Mouse (Mus musculus) left cerebral cortex, postnatal 4 days (tissue): ENCODE measurements around the gene Pde1c. TPM values are rescaled to one million over a fixed set of nuclear protein-coding genes. Genes with fewer than 3 reads are reported as not detected.
A peak's percentile ranks its signal among the peaks of the same experiment; 100 is the strongest.
"Not testable (repeated sequence)": the region's sequence is repeated elsewhere in the genome, so short reads cannot be mapped to it uniquely, and the experiment has no call there.

ENCODE experiments used
- DNase-seq: peaks from one replicate; pipeline ENCODE4 v3.0.0-alpha.2; 2022
- intact Hi-C: fragments of 180-260 bp; cut with DNase I; formaldehyde crosslinking; loops from one replicate; pipeline ENCODE4 v1.15.1; 2025
- total RNA-seq, 2 experiments: library from RNA; stranded (reverse); gene quantifications; 2 replicates each; pipeline ENCODE4 v1.2.3; 2021

Gene Pde1c
- total RNA-seq = 1 to 10 TPM; 7.6 to 8.4 TPM

DNA sequence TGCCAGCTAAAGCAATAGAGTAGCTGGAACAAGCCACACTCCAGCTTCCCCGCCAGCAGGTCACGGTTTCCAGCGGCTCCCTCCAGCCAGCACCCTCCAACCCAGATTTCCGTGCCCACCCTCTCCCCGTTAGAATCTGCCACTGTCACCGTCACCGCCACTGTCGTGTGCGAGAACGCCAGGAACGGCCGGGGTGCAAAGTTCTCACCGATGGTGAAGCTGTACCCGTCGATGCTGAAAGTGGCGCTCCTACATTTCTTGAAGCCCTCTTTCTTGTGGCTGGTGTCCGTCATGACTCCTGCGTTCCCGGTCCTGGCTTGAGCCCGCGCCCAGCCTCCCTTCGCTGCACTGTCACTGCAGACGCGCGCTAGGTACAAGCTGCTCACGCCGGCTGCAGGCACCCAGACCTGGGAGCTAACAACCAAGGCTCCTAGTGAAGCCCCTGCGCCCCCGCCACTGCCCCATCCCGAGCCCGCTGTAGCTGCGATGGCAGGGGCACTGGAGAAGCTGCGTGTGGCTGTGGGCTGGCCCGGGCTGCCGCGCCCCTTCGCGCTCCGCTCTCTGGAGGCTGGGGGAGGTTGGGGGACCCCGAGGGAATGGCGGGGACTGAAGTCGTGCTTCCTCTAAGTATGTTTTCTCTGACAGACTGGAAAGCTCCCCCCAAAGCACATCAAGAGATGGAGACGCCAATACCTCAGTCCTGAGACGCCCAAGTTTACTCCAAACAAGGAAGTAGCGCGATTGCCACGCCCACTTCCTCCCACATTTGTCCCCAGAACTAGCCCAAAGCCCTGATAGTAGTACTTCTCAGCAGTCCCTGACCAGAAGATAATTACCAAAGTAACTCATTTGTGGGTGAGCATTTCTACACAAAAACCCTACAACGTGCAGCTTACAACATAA is at the start of gene Pde1c:
Pde1c (minus strand) TSS at position 634 of the 903 bp plus-strand sequence.
- intact Hi-C loops = no loop called here
- peak; percentile 31 for DNase-seq

DNA sequence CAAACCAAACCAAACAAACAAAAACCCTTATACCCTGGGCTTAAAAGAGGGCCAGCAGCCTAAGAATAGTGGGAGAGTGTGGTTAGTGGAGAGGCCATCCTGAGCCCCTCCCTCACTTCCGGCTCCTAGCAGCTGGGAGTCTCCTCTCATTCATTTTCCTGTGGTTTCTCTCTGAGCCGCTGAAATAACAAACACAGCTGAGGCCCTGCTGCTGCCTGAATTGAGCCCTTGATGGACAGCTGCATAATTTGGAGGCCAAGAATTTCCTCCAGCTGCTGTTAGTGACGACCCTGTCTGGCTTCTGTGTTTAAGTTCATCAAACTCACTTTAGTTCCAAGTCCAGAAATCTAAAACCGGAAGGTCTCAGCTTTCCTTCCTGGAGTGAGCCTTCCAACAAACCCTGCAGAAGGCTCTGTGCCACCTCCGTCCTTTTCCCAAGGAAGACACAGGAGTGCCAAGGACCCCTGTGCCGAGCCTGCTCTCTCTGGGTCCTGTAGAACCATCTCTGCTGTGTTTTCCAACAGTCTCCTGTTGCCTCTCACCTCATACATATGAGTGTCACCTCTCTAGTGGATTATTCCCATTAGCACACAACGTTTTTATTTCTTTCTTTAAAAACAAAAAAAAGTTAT is 48.2 kb upstream of the Pde1c start:
- peak; percentile 13 for DNase-seq

DNA sequence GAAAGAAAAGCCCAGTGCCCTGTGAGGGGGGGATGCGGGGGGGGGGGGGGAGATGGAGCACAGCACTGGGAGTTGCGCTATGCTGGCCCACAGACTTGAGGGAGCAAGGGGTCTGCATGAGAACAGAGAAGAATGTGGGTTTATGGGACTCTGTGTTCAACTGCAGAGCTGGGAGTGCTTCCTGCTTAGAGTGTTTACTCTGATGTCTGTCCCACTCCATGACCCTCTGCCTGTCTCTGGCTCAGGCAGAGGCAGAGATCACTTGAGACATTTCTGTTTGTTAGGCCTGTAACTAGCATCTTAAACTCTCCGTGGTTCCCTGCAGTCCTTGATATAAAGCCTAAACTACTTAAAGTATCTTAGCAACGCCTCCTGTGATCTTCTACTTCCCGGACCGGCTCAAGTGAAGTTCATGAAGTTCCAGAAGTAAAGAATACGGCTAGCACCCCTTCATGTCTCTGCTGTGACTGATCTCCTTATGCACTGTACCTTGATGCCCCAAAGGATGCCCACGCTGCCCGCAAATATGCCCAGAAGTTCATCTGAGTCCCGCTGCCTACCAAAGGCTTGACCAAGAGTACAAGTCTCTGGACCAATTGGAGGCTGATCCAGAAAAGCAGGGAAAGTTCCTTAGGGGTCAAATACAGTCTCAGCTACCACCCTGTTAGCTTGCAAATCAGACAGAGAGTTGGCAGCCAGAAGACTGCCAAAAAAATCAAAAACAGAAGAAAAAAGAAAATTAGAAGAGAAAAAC is 47.5 kb upstream of the Pde1c start:
- no peak for DNase-seq
- intact Hi-C loops = no loop called here

More for the DNA sequence above, 48.2 kb upstream of the Pde1c start:
- intact Hi-C loops = no loop called here

- DNase-seq = not testable (repeated sequence)
- intact Hi-C loops = loop anchor here (2.0 kb wide), 2 partner anchors 131 to 543 kb away; no protein-coding TSS in a partner anchor
Observed at GRCm38 (mm10) chr6:56609529-56609928, 40.6 kb upstream of the Pde1c start.

DNA sequence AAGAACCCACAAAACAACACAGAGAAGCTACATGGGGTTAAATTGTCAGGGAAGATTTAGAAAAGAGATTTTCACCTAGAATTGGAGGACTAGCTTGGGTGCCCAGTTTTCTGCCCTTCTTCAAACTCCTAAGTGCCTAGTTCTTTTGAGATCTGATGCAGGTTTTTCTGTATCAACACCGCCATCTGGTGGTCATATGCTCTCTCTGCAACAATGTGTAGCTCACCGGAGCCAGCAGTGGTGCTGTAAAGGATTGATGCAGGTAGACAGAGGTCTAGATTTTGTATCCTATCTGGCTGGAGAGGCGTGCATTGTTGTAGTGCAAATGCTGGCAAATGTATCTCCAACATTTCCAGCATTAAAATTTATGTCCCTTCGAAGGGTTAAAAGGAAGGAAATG is 39.4 kb upstream of the Pde1c start:
- intact Hi-C loops = loop anchor here (2.0 kb wide), 2 partner anchors 129 to 541 kb away; no protein-coding TSS in a partner anchor
- peak; percentile 66 for DNase-seq

- intact Hi-C loops = no loop called here
Observed at GRCm38 (mm10) chr6:56579568-56579967, 10.7 kb upstream of the Pde1c start.

GRCm38 (mm10) chr6:56560891-56561290 is 8.0 kb downstream of the Pde1c start:
- intact Hi-C loops = no loop called here
- DNase-seq = peak; percentile 61

More at GRCm38 (mm10) chr6:56579568-56579967, 10.7 kb upstream of the Pde1c start:
- DNase-seq = no peak

GRCm38 (mm10) chr6:56560474-56560888 is 8.4 kb downstream of the Pde1c start:
- intact Hi-C loops = no loop called here
- peak; percentile 98 for DNase-seq

- intact Hi-C loops = no loop called here
- peak; percentile 21 for DNase-seq
Observed at GRCm38 (mm10) chr6:56558711-56559110, 10.2 kb downstream of the Pde1c start.

GRCm38 (mm10) chr6:56555848-56556247 is 13.1 kb downstream of the Pde1c start:
- intact Hi-C loops = no loop called here
- no peak for DNase-seq

DNA sequence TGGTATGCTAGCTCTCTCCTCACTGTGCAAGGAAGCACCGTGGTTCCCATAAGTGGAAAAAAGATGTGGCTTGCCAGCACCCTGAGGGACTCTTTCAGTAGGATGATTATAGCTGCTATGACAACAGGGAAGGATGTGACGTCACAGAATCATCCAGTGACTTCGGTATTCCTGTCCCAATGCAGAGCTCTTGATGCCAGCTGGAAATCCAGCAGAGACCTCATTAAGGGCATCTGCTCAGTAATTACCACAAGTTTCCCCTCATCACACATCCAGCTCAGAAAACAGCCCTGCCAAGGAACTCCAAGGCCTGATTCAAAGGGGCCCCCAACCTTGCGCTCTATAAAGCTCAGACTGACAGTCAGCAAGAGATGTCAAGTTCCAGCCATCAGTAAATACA is 13.5 kb downstream of the Pde1c start:
- intact Hi-C loops = no loop called here
- DNase-seq = peak; percentile 72

GRCm38 (mm10) chr6:56551022-56551421 is 17.9 kb downstream of the Pde1c start:
- intact Hi-C loops = no loop called here
- no peak for DNase-seq

GRCm38 (mm10) chr6:56540247-56540646 is 28.7 kb downstream of the Pde1c start:
- no peak for DNase-seq
- intact Hi-C loops = no loop called here

GRCm38 (mm10) chr6:56534653-56535052 is 34.2 kb downstream of the Pde1c start:
- no peak for DNase-seq
- intact Hi-C loops = no loop called here

- peak; percentile 7 for DNase-seq
- intact Hi-C loops = no loop called here
Observed at GRCm38 (mm10) chr6:56532257-56532656, 36.6 kb downstream of the Pde1c start.

GRCm38 (mm10) chr6:56523938-56524866 is 44.7 kb downstream of the Pde1c start:
- peak; percentile 56 for DNase-seq

GRCm38 (mm10) chr6:56489161-56489560 is 79.7 kb downstream of the Pde1c start:
- intact Hi-C loops = loop anchor here (5.0 kb wide), 1 partner anchor 203 kb away; no protein-coding TSS in a partner anchor
- DNase-seq = no peak

More at GRCm38 (mm10) chr6:56523938-56524866, 44.7 kb downstream of the Pde1c start:
- intact Hi-C loops = no loop called here

GRCm38 (mm10) chr6:56485078-56485477 is 83.8 kb downstream of the Pde1c start:
- no peak for DNase-seq
- intact Hi-C loops = loop anchor here (5.0 kb wide), 1 partner anchor 207 kb away; no protein-coding TSS in a partner anchor

GRCm38 (mm10) chr6:56480914-56481482 is 87.9 kb downstream of the Pde1c start:
- intact Hi-C loops = no loop called here
- DNase-seq = peak; percentile 69
